Mouse (Mus musculus) heart, embryonic 11.5 days (tissue): ENCODE measurements at regions not wholly inside any gene's neighbourhood (a gene's known extent, or its start where the extent isn't known, plus 50 kb on each side); places are given as distances from the start of the nearest gene placed in this dataset.

Source experiments
- ATAC-seq: fragments of 200-750 bp; cut with Nextera tagmentation; replicated peaks from 2 replicates; pipeline ENCODE4 v1.8.0; 2017; ENCODE audit warnings: moderate library complexity; ENCODE audit not compliant: insufficient number of reproducible peaks, low FRiP score, low TSS enrichment
- H3K27ac ChIP-seq: fragments of 300-500 bp; sonication (generic); 2 replicates; pipeline ENCODE4 v1.5.1; 2014; ENCODE audit warnings: mild to moderate bottlenecking, low read depth, low read length
- H3K27me3 ChIP-seq: fragments of 300-500 bp; sonication (generic); 2 replicates; pipeline ENCODE4 v1.6.1; 2014; ENCODE audit warnings: mild to moderate bottlenecking, low read length, mixed read lengths; ENCODE audit not compliant: control insufficient read depth, insufficient read depth
- H3K36me3 ChIP-seq: fragments of 300-500 bp; sonication (generic); 2 replicates; pipeline ENCODE4 v1.6.1; 2014; ENCODE audit warnings: mild to moderate bottlenecking, low read length, moderate library complexity, mixed read lengths; ENCODE audit not compliant: control insufficient read depth, insufficient read depth
- H3K4me1 ChIP-seq: fragments of 300-500 bp; sonication (generic); 2 replicates; pipeline ENCODE4 v1.6.1; 2014; ENCODE audit warnings: low read length; ENCODE audit not compliant: control insufficient read depth, insufficient read depth
- H3K4me2 ChIP-seq: fragments of 300-500 bp; sonication (generic); 2 replicates; pipeline ENCODE4 v1.6.1; 2014; ENCODE audit warnings: mild to moderate bottlenecking, moderate library complexity
- H3K4me3 ChIP-seq: fragments of 300-500 bp; sonication (generic); 2 replicates; pipeline ENCODE4 v1.5.1; 2014; ENCODE audit warnings: low read depth, low read length
- H3K9ac ChIP-seq: fragments of 300-500 bp; sonication (generic); 2 replicates; pipeline ENCODE4 v1.6.1; 2014; ENCODE audit warnings: mild to moderate bottlenecking, low read depth, low read length, moderate library complexity
- H3K9me3 ChIP-seq: fragments of 300-500 bp; sonication (generic); replicated peaks from 2 replicates; pipeline ENCODE4 v1.6.1; 2016; ENCODE audit warnings: low read length; ENCODE audit not compliant: control insufficient read depth
- WGBS: fragments of 180-500 bp; shearing (Covaris S2); extraction: QIAGEN DNeasy Blood & Tissue Kit; methylation state at CpG from one replicate; pipeline ENCODE4 v1.1.7; 2014; ENCODE audit not compliant: insufficient replicate concordance; 5-methylcytosine and 5-hydroxymethylcytosine counted together

DNA sequence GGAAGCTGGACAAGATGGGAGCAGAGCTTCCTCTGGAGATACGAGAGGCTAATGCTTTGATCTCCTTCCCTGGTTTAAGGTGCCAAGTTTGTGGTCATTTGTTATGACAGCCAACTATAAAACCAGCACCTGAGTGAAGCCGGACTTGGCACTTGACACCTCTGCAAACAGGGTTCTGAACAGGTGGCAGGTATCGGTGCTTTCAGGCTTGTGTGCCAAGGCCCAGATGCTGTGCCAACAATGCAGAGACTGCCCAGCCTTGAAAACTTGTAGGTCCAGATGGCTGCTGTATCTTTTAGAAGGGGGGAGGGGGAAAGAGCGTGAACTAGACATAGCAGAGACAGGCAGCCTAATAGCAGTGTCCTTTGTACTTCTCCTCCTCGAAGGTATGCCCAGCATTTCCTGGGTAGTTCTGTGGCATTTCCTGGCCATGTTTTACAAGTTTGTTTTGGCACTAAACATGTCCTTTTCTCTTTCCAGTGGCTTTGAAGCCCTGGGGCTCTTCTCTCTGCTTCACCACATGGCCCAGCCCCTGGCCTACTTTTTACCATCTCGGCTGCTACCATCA lies 196.3 kb upstream of the Maf start:
- ATAC-seq = no peak
- no peak overlapping the region for H3K4me2 ChIP-seq

DNA sequence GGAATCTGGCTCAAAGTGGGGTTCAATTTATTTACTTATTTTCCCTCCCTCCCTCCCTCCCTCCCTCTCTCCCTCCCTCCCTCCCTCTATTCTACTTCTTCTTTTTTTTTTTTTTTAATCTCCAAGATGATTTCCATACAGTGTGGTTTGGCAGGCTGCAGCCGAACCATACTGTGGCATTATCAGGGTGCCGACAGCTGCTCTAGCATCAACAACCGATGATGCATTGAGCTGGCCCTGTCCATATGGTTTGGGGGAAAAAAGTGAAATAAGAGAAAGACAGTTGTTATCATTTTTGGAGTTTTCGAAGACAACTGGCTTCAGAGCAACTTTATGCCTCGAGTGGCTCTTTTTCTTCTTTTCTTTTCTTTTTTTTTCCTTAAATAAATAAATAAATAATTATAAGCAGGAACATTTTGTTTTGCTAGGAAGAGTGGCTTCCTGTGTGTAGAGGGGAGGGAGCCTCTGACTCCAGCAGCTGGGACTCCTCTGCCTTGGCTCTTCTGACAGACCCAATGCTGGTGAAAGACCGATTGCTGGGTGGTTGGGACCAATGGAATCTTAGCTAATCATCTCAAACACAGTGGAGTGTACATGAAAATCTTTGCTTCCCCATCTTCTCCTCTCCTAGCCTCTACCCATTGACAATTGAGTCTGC lies 190.1 kb upstream of the Maf start:
- no peak overlapping the region for H3K4me3 ChIP-seq
- H3K27me3 ChIP-seq = no peaks in the 10 kb centered on the region
- H3K4me1 ChIP-seq = no peaks in the 10 kb centered on the region
- 57% methylated on average over 6 of the region's 6 CpGs for WGBS
- H3K9ac ChIP-seq = no peak overlapping the region
- no peak overlapping the region for H3K27ac ChIP-seq
- no peaks in the 10 kb centered on the region for H3K9me3 ChIP-seq
- H3K4me2 ChIP-seq = no peak overlapping the region
- no peaks in the 10 kb centered on the region for H3K36me3 ChIP-seq
- no peak for ATAC-seq

More for the DNA sequence above, 196.3 kb upstream of the Maf start:
- no peaks in the 10 kb centered on the region for H3K36me3 ChIP-seq
- WGBS = 66% methylated on average over 6 of the region's 6 CpGs
- H3K9ac ChIP-seq = no peak overlapping the region
- H3K27ac ChIP-seq = no peak overlapping the region
- H3K27me3 ChIP-seq = no peaks in the 10 kb centered on the region
- no peaks in the 10 kb centered on the region for H3K4me1 ChIP-seq
- H3K9me3 ChIP-seq = no peaks in the 10 kb centered on the region
- no peak overlapping the region for H3K4me3 ChIP-seq

DNA sequence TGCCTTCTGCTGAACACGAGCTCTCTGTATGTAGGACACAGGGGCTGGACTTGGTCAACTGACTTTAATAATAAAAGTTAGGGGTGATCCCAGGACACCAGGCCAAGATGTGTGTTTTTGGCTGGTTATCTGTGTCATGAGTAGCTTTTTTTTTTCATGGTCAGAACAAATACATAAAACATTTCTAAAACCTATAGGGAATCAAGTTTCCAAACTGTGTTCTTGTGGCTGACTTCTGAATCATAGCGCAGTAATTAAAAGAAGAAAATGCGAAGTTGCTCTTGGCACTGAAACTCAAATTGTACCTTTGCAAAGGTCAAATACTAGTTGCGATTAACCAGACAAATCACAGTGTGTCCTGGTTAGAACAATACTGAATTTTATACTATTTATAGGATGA lies 189.5 kb upstream of the Maf start:
- Histone ChIP-seq H3K4me2 (no peak overlapping the region), H3K27ac (no peak overlapping the region)
- ATAC-seq = no peak

DNA sequence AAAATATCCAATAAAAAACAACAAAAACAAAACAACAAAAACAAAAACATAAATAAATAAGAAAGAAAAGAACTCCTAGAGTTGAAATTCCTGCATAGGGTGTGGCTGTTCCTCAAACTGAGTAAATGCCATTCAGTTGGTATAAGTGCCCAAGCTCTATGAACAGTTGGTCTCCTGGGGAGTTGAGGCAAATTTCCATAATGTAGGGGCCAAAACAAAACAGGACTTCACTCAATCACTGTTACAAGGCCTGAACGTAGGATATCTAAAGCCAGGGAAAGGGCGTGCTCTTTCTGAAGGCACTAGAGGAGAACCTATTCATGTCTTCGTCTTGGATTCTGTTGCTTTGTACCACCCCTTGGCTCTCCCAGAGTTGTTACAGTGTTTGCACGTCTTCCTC lies 188.5 kb upstream of the Maf start:
- H3K36me3 ChIP-seq = no peaks in the 10 kb centered on the region
- H3K4me3 ChIP-seq = no peak overlapping the region
- no peaks in the 10 kb centered on the region for H3K4me1 ChIP-seq
- ATAC-seq = no peak
- H3K9me3 ChIP-seq = no peaks in the 10 kb centered on the region
- no peak overlapping the region for H3K27ac ChIP-seq
- 78% methylated on average over 4 of the region's 4 CpGs for WGBS
- H3K4me2 ChIP-seq = no peak overlapping the region
- H3K9ac ChIP-seq = no peak overlapping the region
- H3K27me3 ChIP-seq = no peaks in the 10 kb centered on the region

More for the DNA sequence above, 189.5 kb upstream of the Maf start:
- no peaks in the 10 kb centered on the region for H3K9me3 ChIP-seq
- H3K4me3 ChIP-seq = no peak overlapping the region
- no peak overlapping the region for H3K9ac ChIP-seq
- H3K27me3 ChIP-seq = no peaks in the 10 kb centered on the region
- no peaks in the 10 kb centered on the region for H3K4me1 ChIP-seq
- no peaks in the 10 kb centered on the region for H3K36me3 ChIP-seq
- 74% methylated on average over 4 of the region's 4 CpGs for WGBS

DNA sequence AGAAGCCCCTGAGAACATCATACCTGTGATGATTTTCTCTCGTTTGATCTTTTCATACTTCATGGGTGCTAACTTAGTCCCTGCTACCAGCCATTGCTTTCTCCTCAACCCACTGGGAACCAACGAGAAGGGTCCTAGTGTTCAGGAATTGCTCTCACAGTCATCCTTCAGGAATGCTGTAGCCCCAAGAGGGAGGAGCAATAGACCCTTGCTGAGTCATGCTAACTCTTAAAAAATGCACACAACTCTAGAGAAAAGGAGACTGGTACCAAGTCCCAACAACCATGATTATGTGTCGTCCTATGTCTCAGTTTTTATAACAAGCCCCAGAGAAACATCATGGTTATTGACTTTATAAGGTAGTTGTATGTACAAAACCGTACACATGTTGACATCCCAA lies 180.7 kb upstream of the Maf start:
- no peaks in the 10 kb centered on the region for H3K36me3 ChIP-seq
- WGBS = 72% methylated on average over 4 of the region's 4 CpGs
- H3K27ac ChIP-seq = no peak overlapping the region
- H3K9ac ChIP-seq = no peak overlapping the region
- H3K4me1 ChIP-seq = no peaks in the 10 kb centered on the region
- ATAC-seq = no peak
- H3K27me3 ChIP-seq = no peaks in the 10 kb centered on the region
- H3K4me3 ChIP-seq = no peak overlapping the region
- H3K4me2 ChIP-seq = no peak overlapping the region
- no peaks in the 10 kb centered on the region for H3K9me3 ChIP-seq

DNA sequence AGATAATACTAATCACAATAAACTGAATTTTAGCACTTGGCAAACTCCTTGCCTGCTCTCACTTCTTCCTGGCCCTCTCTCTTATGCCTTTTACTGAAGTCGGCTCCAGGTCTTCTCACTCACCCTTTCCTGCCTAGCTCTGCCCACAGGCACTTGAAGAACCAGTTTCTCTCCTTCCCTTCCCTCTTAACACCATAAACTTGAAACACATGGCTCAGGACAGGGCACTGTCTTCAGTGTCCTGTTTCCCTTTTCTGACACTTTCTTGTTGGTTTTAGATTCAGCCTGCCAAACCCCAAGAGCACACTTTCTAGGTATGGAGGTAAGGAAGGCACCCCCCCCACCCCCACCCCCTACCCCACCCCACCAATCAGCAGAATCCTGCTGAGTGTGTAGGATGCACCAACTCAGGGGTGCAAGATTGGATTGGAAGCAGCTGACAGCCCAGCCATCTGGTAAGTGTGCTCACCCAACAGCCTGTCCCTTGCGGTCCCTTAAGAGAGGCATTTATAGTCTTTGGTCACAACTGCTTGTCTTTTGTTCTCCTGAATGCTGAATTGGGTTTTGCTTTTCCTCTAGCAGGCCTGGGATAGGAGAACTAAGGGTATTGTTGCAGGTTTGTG lies 177.6 kb upstream of the Maf start:
- Histone ChIP-seq H3K4me2 (no peak overlapping the region), H3K9ac (no peak overlapping the region), H3K27ac (no peak overlapping the region), H3K27me3 (no peaks in the 10 kb centered on the region), H3K9me3 (no peaks in the 10 kb centered on the region), H3K4me3 (no peak overlapping the region), H3K4me1 (no peaks in the 10 kb centered on the region), H3K36me3 (no peaks in the 10 kb centered on the region)
- no peak for ATAC-seq
- 46% methylated on average over 2 of the region's 2 CpGs for WGBS

DNA sequence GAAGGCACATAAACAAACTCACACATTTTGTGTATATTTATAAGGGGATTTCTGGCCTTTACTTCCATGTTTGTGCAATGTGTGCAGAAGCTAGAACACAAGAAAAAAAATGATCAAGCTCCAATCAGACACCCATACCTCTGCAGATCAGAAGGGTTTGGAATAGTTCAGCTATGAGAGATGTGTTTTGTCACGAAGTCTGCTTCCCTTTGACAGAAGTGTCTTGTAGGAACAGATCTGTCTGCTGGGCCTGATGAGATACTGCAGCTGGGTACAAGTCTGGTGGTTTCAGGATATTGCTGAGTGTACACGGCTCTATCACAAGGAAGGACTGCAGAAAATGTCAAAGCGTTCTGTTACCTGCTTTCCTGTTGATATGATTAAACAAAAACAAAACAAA lies 176.2 kb upstream of the Maf start:
- no peak overlapping the region for H3K4me2 ChIP-seq
- no peaks in the 10 kb centered on the region for H3K9me3 ChIP-seq
- no peaks in the 10 kb centered on the region for H3K36me3 ChIP-seq
- H3K9ac ChIP-seq = no peak overlapping the region
- no peak overlapping the region for H3K27ac ChIP-seq
- ATAC-seq = no peak
- 31% methylated on average over 3 of the region's 3 CpGs for WGBS
- no peak overlapping the region for H3K4me3 ChIP-seq
- H3K27me3 ChIP-seq = no peaks in the 10 kb centered on the region
- no peaks in the 10 kb centered on the region for H3K4me1 ChIP-seq

DNA sequence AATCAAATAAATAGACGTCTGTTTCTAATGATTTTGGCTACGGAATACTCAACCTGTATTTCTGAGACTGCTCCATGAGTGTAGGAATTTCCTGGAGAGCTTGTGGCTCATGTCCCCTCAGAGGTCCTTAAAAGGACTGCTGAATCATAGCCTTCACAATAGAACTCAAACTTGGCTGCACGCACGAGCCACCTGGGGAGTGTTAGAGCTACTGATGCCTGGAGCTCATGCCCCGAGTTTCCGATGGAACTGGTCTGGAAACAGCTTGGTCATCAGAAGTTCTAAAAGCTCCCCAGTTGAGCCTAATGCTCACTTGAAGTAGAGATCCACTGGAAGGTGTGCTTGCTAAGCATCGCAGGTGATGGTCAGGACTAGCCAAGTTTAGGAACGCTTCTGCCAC lies 174.3 kb upstream of the Maf start:
- ATAC-seq = no peak

DNA sequence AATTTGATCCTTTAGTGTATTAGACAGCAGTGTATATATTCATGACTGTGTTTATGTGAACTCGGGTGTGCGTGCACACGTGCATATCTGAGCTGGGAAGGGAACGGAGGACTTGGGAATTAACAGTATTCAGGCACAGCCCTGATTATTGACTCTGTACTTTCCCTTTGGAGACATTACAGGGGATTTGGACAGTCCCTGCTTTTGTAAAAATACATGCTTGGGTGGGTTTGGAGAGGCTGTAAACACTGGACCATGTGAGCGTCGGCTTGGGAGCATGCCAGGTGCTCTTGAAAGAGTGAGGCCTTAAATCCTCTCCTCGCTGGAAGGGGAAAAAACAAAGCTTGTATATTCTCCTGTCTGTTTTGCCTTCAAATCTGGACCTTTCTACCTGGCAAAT lies 167.2 kb upstream of the Maf start:
- 78% methylated on average over 7 of the region's 7 CpGs for WGBS
- no peaks in the 10 kb centered on the region for H3K36me3 ChIP-seq
- H3K9ac ChIP-seq = no peak overlapping the region
- H3K4me2 ChIP-seq = no peak overlapping the region
- H3K4me1 ChIP-seq = no peaks in the 10 kb centered on the region
- no peaks in the 10 kb centered on the region for H3K9me3 ChIP-seq
- no peak overlapping the region for H3K4me3 ChIP-seq
- H3K27me3 ChIP-seq = no peaks in the 10 kb centered on the region
- ATAC-seq = no peak
- H3K27ac ChIP-seq = no peak overlapping the region

More for the DNA sequence above, 174.3 kb upstream of the Maf start:
- H3K27ac ChIP-seq = no peak overlapping the region
- H3K27me3 ChIP-seq = no peaks in the 10 kb centered on the region
- H3K4me2 ChIP-seq = no peak overlapping the region
- no peak overlapping the region for H3K4me3 ChIP-seq
- H3K36me3 ChIP-seq = no peaks in the 10 kb centered on the region
- WGBS = 80% methylated on average over 8 of the region's 8 CpGs
- no peaks in the 10 kb centered on the region for H3K9me3 ChIP-seq
- H3K9ac ChIP-seq = no peak overlapping the region
- no peaks in the 10 kb centered on the region for H3K4me1 ChIP-seq
